Mouse (Mus musculus): ENCODE measurements around the gene Gpsm3. TPM values are rescaled to one million over a fixed set of nuclear protein-coding genes. Genes with fewer than 3 reads are reported as not detected.
A peak's percentile ranks its signal among the peaks of the same experiment; 100 is the strongest.

Gene Gpsm3
- polyA plus RNA-seq, 1 experiment from 2014 or later = 8.5 TPM

DNA sequence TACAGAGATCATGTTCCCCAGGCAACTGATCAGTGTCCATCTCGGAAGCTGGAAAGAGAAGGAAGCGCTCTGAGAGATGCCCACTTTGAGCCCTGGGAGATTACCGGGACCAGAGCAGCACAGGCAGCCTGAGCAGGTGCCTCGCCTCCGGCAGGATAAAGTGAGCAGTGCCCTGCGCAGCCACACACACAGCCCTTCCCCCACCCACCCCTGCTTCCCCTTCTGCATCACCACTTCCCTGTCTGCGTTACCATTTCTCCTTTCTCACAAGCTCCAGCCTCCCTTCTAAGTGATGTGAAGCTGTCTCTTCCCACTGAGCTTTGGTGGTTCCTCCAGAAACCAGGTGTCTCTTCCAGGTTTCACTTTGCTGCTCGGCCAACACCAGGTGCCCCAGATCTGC lies 28.4 kb upstream of the Gpsm3 start:
- H3K4me3 ChIP-seq (replicated peaks) = no peak overlapping the region
- no peak overlapping the region for H3K9ac ChIP-seq
- no peak overlapping the region for H3K4me2 ChIP-seq (replicated peaks)
- H3K4me1 ChIP-seq = peaks cover 5% of the 10 kb centered on the region; the same call in 1 of the 2 replicates
- H3K27me3 ChIP-seq = no peaks in the 10 kb centered on the region
- no peaks in the 10 kb centered on the region for H3K36me3 ChIP-seq
- H3K27ac ChIP-seq (replicated peaks) = no peak overlapping the region; the same call in 1 of the 2 replicates
- WGBS = 26% methylated on average over 8 of the region's 8 CpGs
- no peak for ATAC-seq (ENCODE audit: insufficient number of reproducible peaks, low FRiP score, low TSS enrichment, low read depth)
- H3K9me3 ChIP-seq (replicated peaks) = no peaks in the 10 kb centered on the region

DNA sequence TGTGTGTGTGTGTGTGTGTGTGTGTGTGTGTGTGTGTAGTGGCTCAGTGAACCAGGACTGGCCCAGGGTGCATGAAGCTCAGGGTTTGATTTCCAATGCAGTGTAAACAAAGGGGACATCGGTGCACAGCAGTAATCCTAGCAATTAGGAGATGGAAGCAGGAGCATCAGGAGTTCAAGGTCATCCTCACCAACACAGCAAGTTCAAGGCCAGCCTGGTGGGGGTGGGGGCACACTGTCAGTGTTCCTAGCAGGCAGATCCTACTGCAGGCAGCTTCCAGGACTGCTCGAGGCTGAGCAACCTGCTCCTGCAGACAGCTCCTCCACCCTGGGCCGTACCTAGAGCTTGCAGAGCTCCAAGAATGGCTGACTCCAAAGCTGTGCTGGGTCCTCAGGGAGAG lies 27.0 kb upstream of the Gpsm3 start:
- Histone ChIP-seq H3K36me3 (no peaks in the 10 kb centered on the region), H3K4me2 (replicated peaks) (no peak overlapping the region), H3K9me3 (replicated peaks) (no peaks in the 10 kb centered on the region), H3K27me3 (peaks cover 4% of the 10 kb centered on the region; the same call in 1 of the 2 replicates), H3K4me3 (replicated peaks) (no peak overlapping the region), H3K27ac (replicated peaks) (no peak overlapping the region), H3K9ac (no peak overlapping the region), H3K4me1 (peaks cover 5% of the 10 kb centered on the region; the same call in 1 of the 2 replicates)
- ATAC-seq (ENCODE audit: insufficient number of reproducible peaks, low FRiP score, low TSS enrichment, low read depth) = no peak
- WGBS = 53% methylated on average over 3 of the region's 3 CpGs

DNA sequence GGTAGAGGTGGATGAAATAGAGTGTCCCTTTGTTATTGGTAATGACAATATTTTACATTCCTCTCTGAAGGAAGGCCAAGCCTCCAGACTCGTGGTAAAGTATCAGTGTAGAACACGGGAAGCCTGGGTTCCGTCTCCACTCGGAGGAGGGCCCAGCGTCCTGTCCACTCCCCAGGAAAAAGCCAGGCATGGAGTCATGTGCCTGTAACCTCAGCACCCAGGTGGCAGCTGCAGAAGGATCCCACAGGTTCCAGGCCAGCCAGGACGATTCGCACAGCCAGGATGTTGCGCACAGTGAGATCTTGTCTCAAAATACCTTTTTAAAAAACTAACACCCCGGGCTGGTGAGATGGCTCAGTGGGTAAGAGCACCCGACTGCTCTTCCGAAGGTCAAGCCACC lies 26.3 kb upstream of the Gpsm3 start:
- no peaks in the 10 kb centered on the region for H3K36me3 ChIP-seq
- H3K27ac ChIP-seq (replicated peaks) = no peak overlapping the region
- WGBS = 68% methylated on average over 11 of the region's 11 CpGs

DNA sequence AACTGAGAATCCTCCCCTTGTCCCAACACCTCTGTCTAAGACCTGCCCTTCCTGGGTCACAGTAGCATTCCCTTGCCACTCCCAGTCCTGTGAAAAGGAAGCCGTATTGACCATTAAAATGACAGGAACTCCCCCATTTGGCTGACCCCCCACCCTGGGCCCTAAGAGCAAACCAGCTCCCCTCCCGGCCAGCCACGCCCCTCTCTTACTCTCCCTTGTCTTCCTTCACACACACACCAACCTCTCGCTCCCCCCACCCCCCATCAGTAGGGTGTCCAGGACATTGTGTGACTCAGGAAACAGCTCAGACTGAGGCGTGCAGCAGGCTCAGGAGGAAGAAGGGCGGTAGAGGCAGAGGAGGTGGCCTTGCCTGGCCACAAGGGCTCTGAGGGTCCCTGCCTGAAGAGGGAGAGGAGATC lies 25.6 kb upstream of the Gpsm3 start, which contains the start of gene Notch4:
Gene Notch4 (plus strand): TSS at position 266 of the 419 bp plus-strand sequence.
- H3K4me3 ChIP-seq (replicated peaks) = no peak within 1 kb of the TSS; the same call in 1 of the 2 replicates
- peaks cover 5% of the 10 kb centered on the region; the same call in 1 of the 2 replicates for H3K4me1 ChIP-seq
- H3K36me3 ChIP-seq = no peaks in the 10 kb centered on the region
- H3K9ac ChIP-seq = no peak within 1 kb of the TSS
- WGBS = 13% methylated on average over 6 of the region's 6 CpGs
- no peaks in the 10 kb centered on the region for H3K9me3 ChIP-seq (replicated peaks)
- H3K27ac ChIP-seq (replicated peaks) = 0 out of 2 replicates have a peak within 1 kb of the TSS, but pooled peaks have one; percentile 17
- peaks cover 6% of the 10 kb centered on the region; the same call in 1 of the 2 replicates for H3K27me3 ChIP-seq
- peak within 1 kb of the TSS; percentile 4; the same call in 1 of the 2 replicates for H3K4me2 ChIP-seq (replicated peaks)
- ATAC-seq (ENCODE audit: insufficient number of reproducible peaks, low FRiP score, low TSS enrichment, low read depth) = no peak

More for the DNA sequence above, 26.3 kb upstream of the Gpsm3 start:
- peaks cover 4% of the 10 kb centered on the region; the same call in 1 of the 2 replicates for H3K27me3 ChIP-seq
- H3K9me3 ChIP-seq (replicated peaks) = no peaks in the 10 kb centered on the region
- peaks cover 5% of the 10 kb centered on the region; the same call in 1 of the 2 replicates for H3K4me1 ChIP-seq
- no peak for ATAC-seq (ENCODE audit: insufficient number of reproducible peaks, low FRiP score, low TSS enrichment, low read depth)
- no peak overlapping the region for H3K4me3 ChIP-seq (replicated peaks)
- H3K4me2 ChIP-seq (replicated peaks) = no peak overlapping the region
- H3K9ac ChIP-seq = no peak overlapping the region

DNA sequence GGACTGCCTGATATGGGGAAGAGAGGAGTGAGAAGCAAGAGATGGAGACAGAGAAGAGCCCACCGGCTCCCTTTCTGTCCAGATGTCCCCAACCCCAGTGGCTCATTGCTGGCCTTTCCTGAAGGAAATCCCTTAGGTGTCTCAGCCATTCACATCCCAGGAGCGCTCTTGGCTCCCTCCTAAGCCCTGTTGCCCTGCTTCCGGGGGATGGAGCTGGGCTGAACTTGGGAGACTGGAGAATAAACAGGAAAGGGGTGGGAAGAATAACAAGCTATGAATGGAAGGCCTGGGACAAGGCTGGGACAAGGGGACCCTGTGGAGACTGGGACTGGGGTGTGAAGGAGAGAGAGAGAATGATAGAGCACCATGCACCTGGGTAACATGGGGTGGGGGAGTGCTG lies 24.8 kb upstream of the Gpsm3 start:
- ATAC-seq (ENCODE audit: insufficient number of reproducible peaks, low FRiP score, low TSS enrichment, low read depth) = no peak
- no peak overlapping the region for H3K4me3 ChIP-seq (replicated peaks)

DNA sequence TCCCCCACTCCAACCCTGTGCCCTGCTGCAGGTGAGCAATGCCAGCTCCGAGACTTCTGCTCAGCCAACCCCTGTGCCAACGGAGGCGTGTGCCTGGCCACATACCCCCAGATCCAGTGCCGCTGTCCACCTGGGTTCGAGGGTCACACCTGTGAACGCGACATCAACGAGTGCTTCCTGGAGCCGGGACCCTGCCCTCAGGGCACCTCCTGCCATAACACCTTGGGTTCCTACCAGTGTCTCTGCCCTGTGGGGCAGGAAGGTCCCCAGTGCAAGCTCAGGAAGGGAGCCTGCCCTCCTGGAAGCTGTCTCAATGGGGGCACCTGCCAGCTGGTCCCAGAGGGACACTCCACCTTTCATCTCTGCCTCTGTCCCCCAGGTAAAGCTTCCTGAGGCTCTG lies 22.3 kb upstream of the Gpsm3 start:
- no peak overlapping the region for H3K4me3 ChIP-seq (replicated peaks)
- no peak overlapping the region for H3K4me2 ChIP-seq (replicated peaks)
- no peak for ATAC-seq (ENCODE audit: insufficient number of reproducible peaks, low FRiP score, low TSS enrichment, low read depth)
- no peaks in the 10 kb centered on the region for H3K36me3 ChIP-seq
- peaks cover 6% of the 10 kb centered on the region; the same call in 1 of the 2 replicates for H3K27me3 ChIP-seq
- WGBS = 64% methylated on average over 9 of the region's 9 CpGs
- no peak overlapping the region for H3K9ac ChIP-seq
- peaks cover 5% of the 10 kb centered on the region; the same call in 1 of the 2 replicates for H3K4me1 ChIP-seq
- no peaks in the 10 kb centered on the region for H3K9me3 ChIP-seq (replicated peaks)
- H3K27ac ChIP-seq (replicated peaks) = no peak overlapping the region

More for the DNA sequence above, 24.8 kb upstream of the Gpsm3 start:
- no peak overlapping the region for H3K9ac ChIP-seq
- peaks cover 6% of the 10 kb centered on the region; the same call in 1 of the 2 replicates for H3K27me3 ChIP-seq
- H3K4me1 ChIP-seq = peaks cover 5% of the 10 kb centered on the region; the same call in 1 of the 2 replicates
- H3K4me2 ChIP-seq (replicated peaks) = 0 out of 2 replicates have a peak overlapping the region, but pooled peaks have one; percentile 4
- no peaks in the 10 kb centered on the region for H3K36me3 ChIP-seq
- 0 out of 2 replicates have a peak overlapping the region, but pooled peaks have one; percentile 17 for H3K27ac ChIP-seq (replicated peaks)
- WGBS = 51% methylated on average over 3 of the region's 3 CpGs
- no peaks in the 10 kb centered on the region for H3K9me3 ChIP-seq (replicated peaks)

DNA sequence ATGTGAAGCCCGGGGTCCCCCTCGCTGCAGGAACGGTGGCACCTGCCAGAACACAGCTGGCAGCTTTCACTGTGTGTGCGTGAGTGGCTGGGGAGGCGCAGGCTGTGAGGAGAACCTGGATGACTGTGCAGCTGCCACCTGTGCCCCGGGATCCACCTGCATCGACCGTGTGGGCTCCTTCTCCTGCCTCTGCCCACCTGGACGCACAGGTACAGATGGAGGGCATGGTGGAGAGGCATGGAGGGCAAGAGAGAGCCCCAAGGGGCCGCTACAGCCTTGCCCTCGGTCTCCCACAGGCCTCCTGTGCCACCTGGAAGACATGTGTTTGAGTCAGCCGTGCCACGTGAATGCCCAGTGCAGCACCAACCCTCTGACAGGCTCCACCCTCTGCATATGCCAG lies 21.2 kb upstream of the Gpsm3 start:
- no peak overlapping the region for H3K27ac ChIP-seq (replicated peaks)
- no peak overlapping the region for H3K9ac ChIP-seq
- H3K27me3 ChIP-seq = peaks cover 6% of the 10 kb centered on the region; the same call in 1 of the 2 replicates
- no peak overlapping the region for H3K4me3 ChIP-seq (replicated peaks)
- 78% methylated on average over 13 of the region's 13 CpGs for WGBS
- ATAC-seq (ENCODE audit: insufficient number of reproducible peaks, low FRiP score, low TSS enrichment, low read depth) = no peak
- peaks cover 5% of the 10 kb centered on the region; the same call in 1 of the 2 replicates for H3K4me1 ChIP-seq
- no peaks in the 10 kb centered on the region for H3K9me3 ChIP-seq (replicated peaks)
- H3K36me3 ChIP-seq = no peaks in the 10 kb centered on the region
- H3K4me2 ChIP-seq (replicated peaks) = no peak overlapping the region

DNA sequence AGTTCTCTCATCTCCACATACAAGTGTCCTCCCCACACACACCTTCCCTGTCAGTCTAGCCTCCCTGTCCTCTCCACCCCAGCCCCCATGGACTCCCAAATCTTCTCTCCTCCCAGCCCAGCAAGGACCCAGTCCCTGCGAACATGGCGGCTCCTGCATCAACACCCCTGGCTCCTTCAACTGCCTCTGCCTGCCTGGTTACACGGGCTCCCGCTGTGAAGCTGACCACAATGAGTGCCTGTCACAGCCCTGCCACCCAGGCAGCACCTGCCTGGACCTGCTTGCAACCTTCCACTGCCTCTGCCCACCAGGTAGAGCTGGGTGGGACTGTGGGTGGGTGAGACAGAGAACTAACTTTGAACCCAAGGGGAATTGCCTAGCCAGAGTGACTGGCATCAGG lies 19.7 kb upstream of the Gpsm3 start:
- 64% methylated on average over 4 of the region's 4 CpGs for WGBS
- H3K9ac ChIP-seq = no peak overlapping the region
- H3K36me3 ChIP-seq = no peaks in the 10 kb centered on the region
- H3K9me3 ChIP-seq (replicated peaks) = no peaks in the 10 kb centered on the region
- no peak overlapping the region for H3K27ac ChIP-seq (replicated peaks)
- no peak overlapping the region for H3K4me3 ChIP-seq (replicated peaks)
- ATAC-seq (ENCODE audit: insufficient number of reproducible peaks, low FRiP score, low TSS enrichment, low read depth) = no peak
- no peaks in the 10 kb centered on the region for H3K4me1 ChIP-seq
- peaks cover 6% of the 10 kb centered on the region; the same call in 1 of the 2 replicates for H3K27me3 ChIP-seq
- H3K4me2 ChIP-seq (replicated peaks) = no peak overlapping the region

DNA sequence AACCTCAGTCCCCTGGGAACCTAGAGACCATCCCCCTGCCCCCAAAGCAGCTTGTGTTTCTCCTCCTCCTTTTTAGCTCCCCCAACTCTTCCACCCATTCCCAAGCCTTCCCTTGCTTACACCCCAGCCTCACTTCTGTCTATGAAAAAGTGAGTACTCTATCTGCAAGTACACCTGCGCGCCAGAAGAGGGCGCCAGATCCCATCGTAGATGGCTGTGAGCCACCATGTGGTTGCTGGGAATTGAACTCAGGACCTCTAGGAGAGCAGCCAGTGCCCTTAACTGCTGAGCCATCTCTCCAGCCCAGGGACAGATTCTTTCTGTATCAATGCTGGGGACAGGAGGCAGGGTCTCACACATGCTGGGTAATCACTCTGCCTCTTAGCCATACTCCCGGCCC lies 17.7 kb upstream of the Gpsm3 start:
- H3K36me3 ChIP-seq = no peaks in the 10 kb centered on the region
- H3K27ac ChIP-seq (replicated peaks) = no peak overlapping the region
- no peak overlapping the region for H3K4me2 ChIP-seq (replicated peaks)
- no peak overlapping the region for H3K9ac ChIP-seq
- no peak overlapping the region for H3K4me3 ChIP-seq (replicated peaks)
- H3K4me1 ChIP-seq = no peaks in the 10 kb centered on the region
- peaks cover 6% of the 10 kb centered on the region; the same call in 1 of the 2 replicates for H3K27me3 ChIP-seq
- ATAC-seq (ENCODE audit: insufficient number of reproducible peaks, low FRiP score, low TSS enrichment, low read depth) = no peak
- 12% methylated on average over 5 of the region's 5 CpGs for WGBS
- H3K9me3 ChIP-seq (replicated peaks) = no peaks in the 10 kb centered on the region

DNA sequence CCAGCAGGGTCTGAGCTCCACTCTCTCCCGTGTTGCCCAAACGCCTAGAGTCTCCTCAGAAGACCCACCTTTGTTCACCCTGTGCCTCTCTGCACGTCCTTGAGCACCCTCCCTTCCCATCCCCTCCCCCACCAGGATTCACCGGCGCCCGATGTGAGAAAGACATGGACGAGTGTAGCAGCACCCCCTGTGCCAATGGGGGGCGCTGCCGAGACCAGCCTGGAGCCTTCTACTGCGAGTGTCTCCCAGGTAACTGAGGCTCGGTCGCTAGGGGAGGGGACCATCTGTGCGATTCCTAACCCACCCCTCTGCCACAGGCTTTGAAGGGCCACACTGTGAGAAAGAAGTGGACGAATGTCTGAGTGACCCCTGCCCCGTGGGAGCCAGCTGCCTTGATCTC lies 17.2 kb upstream of the Gpsm3 start:
- Histone ChIP-seq H3K27me3 (peaks cover 4% of the 10 kb centered on the region; the same call in 1 of the 2 replicates), H3K9ac (no peak overlapping the region), H3K27ac (replicated peaks) (no peak overlapping the region), H3K9me3 (replicated peaks) (no peaks in the 10 kb centered on the region), H3K4me1 (no peaks in the 10 kb centered on the region), H3K36me3 (no peaks in the 10 kb centered on the region), H3K4me2 (replicated peaks) (no peak overlapping the region), H3K4me3 (replicated peaks) (no peak overlapping the region)
- ATAC-seq (ENCODE audit: insufficient number of reproducible peaks, low FRiP score, low TSS enrichment, low read depth) = no peak
- 10% methylated on average over 15 of the region's 15 CpGs for WGBS

DNA sequence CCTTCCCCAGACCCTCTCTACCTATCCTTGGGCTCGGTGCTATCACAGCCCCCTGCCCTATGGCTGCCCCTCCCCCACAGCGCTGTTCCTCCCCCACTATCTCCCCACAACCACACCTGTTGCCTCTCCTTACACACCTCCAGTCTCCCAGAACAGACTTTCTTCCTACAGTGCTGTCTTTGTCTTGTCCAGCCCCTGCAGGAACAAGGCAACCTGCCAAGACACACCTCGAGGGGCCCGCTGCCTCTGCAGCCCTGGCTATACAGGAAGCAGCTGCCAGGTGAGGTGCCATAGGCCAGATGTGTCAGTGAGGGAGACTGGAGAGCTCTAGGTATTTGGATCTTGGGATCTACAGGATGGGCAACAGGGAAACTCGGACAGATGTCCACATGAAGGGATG lies 13.0 kb upstream of the Gpsm3 start:
- Histone ChIP-seq H3K27me3 (no peaks in the 10 kb centered on the region), H3K9ac (no peak overlapping the region), H3K4me2 (replicated peaks) (no peak overlapping the region), H3K27ac (replicated peaks) (no peak overlapping the region), H3K9me3 (replicated peaks) (no peaks in the 10 kb centered on the region), H3K36me3 (no peaks in the 10 kb centered on the region), H3K4me1 (no peaks in the 10 kb centered on the region), H3K4me3 (replicated peaks) (no peak overlapping the region)
- no peak for ATAC-seq (ENCODE audit: insufficient number of reproducible peaks, low FRiP score, low TSS enrichment, low read depth)
- WGBS = 52% methylated on average over 5 of the region's 5 CpGs

DNA sequence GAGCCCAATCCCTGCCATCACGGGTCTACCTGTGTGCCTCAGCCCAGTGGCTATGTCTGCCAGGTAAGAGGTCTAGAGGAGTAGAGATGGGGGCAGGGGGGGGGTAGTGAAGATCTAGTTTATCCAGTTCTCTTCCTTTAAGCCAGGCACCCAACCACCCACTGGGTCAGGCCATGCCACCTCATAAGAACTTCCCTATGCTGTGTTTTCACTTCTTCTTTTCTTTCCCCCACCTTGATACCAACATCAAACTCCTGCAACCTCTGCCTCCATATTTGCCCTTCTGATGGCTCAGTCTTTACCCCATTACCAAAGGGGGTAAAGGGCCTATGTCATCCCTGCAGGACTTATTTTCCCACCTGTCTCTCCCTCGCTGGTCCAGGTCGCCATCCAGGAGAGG lies 11.5 kb upstream of the Gpsm3 start:
- H3K27ac ChIP-seq (replicated peaks) = no peak overlapping the region
- H3K4me3 ChIP-seq (replicated peaks) = no peak overlapping the region
- H3K27me3 ChIP-seq = no peaks in the 10 kb centered on the region
- 78% methylated on average over 3 of the region's 3 CpGs for WGBS
- H3K4me1 ChIP-seq = no peaks in the 10 kb centered on the region
- H3K4me2 ChIP-seq (replicated peaks) = no peak overlapping the region
- H3K9me3 ChIP-seq (replicated peaks) = no peaks in the 10 kb centered on the region
- no peaks in the 10 kb centered on the region for H3K36me3 ChIP-seq
- no peak overlapping the region for H3K9ac ChIP-seq
- no peak for ATAC-seq (ENCODE audit: insufficient number of reproducible peaks, low FRiP score, low TSS enrichment, low read depth)
